Mouse (Mus musculus) liver, embryonic 14.5 days (tissue): Measurements from ENCODE around the gene Mcoln3.

Source experiments
- CTCF ChIP-seq: IDR thresholded peaks from 2 replicates; pipeline ENCODE4 v1.5.1; 2016; ENCODE audit warnings: antibody characterized with exemption, low read depth, control low read depth
- EP300 ChIP-seq: IDR thresholded peaks from 2 replicates; pipeline ENCODE4 v1.6.1; 2016; ENCODE audit warnings: antibody characterized with exemption, low read depth

DNA sequence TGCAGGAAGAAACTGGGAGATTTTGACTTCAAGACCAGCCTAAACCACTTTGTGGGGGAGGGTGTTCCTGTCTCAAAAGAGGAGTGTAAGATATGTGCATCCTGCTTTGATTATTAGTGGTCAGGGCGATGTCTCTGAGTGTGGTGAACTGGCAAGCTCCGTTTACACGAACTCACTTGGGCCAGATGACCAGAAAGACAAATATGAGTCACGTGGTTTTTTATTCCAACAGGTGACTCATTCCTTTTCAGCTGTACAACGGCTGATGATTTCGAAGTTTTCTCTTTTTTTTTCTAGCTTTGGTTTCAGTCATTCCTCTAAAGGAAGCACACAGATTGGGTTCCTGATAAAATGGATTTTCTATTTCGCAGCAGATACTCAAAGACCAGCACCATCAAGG lies 60.0 kb downstream of the Mcoln3 start:
- TF ChIP-seq CTCF (no peak), EP300 (no peak)
